Mouse (Mus musculus): ENCODE measurements at regions not wholly inside any gene's neighbourhood (a gene's known extent, or its start where the extent isn't known, plus 50 kb on each side); places are given as distances from the start of the nearest gene placed in this dataset.

- no peak overlapping the region for H3K4me3 ChIP-seq (replicated peaks; ENCODE audit: low read length)
- H3K27me3 ChIP-seq (ENCODE audit: control insufficient read depth, insufficient read depth, low read length): no peaks in the 10 kb centered on the region
- H3K9ac ChIP-seq (ENCODE audit: low read length): no peak overlapping the region
- H3K27ac ChIP-seq (ENCODE audit: low read length): no peak overlapping the region
- no peak overlapping the region for H3K4me2 ChIP-seq (ENCODE audit: low read depth, low read length)
- no peak for ATAC-seq (ENCODE audit: insufficient read depth, low FRiP score)
- H3K36me3 ChIP-seq (ENCODE audit: control insufficient read depth, insufficient read depth, low read length): no peaks in the 10 kb centered on the region
- no peaks in the 10 kb centered on the region for H3K9me3 ChIP-seq (replicated peaks; ENCODE audit: control insufficient read depth, low read length)
- no peaks in the 10 kb centered on the region for H3K4me1 ChIP-seq (ENCODE audit: control insufficient read depth, insufficient read depth, low read length)
- 72% methylated on average over 7 of the region's 7 CpGs for WGBS
These were observed 437.7 kb upstream of the Cd180 start for GRCm38 (mm10) chr13:102255401-102256371.

- H3K36me3 ChIP-seq (ENCODE audit: control insufficient read depth, insufficient read depth, low read length): no peaks in the 10 kb centered on the region
- no peaks in the 10 kb centered on the region for H3K4me1 ChIP-seq (ENCODE audit: control insufficient read depth, insufficient read depth, low read length)
- no peak overlapping the region for H3K4me3 ChIP-seq (replicated peaks; ENCODE audit: low read length)
- H3K27me3 ChIP-seq (ENCODE audit: control insufficient read depth, insufficient read depth, low read length): no peaks in the 10 kb centered on the region
- H3K27ac ChIP-seq (ENCODE audit: low read length): no peak overlapping the region
- no peak overlapping the region for H3K4me2 ChIP-seq (ENCODE audit: low read depth, low read length)
- ATAC-seq (ENCODE audit: insufficient read depth, low FRiP score): no peak
- WGBS: 91% methylated on average over 8 of the region's 8 CpGs
- no peaks in the 10 kb centered on the region for H3K9me3 ChIP-seq (replicated peaks; ENCODE audit: control insufficient read depth, low read length)
- H3K9ac ChIP-seq (ENCODE audit: low read length): no peak overlapping the region
These were observed 435.2 kb upstream of the Cd180 start for GRCm38 (mm10) chr13:102258207-102258606.

GRCm38 (mm10) chr13:102273818-102274217 lies 419.5 kb upstream of the Cd180 start:
- Histone ChIP-seq H3K4me1 (ENCODE audit: control insufficient read depth, insufficient read depth, low read length) (no peaks in the 10 kb centered on the region), H3K27ac (ENCODE audit: low read length) (no peak overlapping the region), H3K27me3 (ENCODE audit: control insufficient read depth, insufficient read depth, low read length) (no peaks in the 10 kb centered on the region), H3K9me3 (replicated peaks; ENCODE audit: control insufficient read depth, low read length) (no peaks in the 10 kb centered on the region), H3K36me3 (ENCODE audit: control insufficient read depth, insufficient read depth, low read length) (no peaks in the 10 kb centered on the region), H3K4me3 (replicated peaks; ENCODE audit: low read length) (no peak overlapping the region), H3K4me2 (ENCODE audit: low read depth, low read length) (no peak overlapping the region), H3K9ac (ENCODE audit: low read length) (no peak overlapping the region)
- ATAC-seq (ENCODE audit: insufficient read depth, low FRiP score): no peak
- 84% methylated on average over 3 of the region's 3 CpGs for WGBS

- Histone ChIP-seq H3K9me3 (replicated peaks; ENCODE audit: control insufficient read depth, low read length) (no peaks in the 10 kb centered on the region), H3K4me2 (ENCODE audit: low read depth, low read length) (no peak overlapping the region), H3K9ac (ENCODE audit: low read length) (no peak overlapping the region), H3K36me3 (ENCODE audit: control insufficient read depth, insufficient read depth, low read length) (no peaks in the 10 kb centered on the region), H3K27me3 (ENCODE audit: control insufficient read depth, insufficient read depth, low read length) (no peaks in the 10 kb centered on the region), H3K4me3 (replicated peaks; ENCODE audit: low read length) (no peak overlapping the region), H3K27ac (ENCODE audit: low read length) (no peak overlapping the region), H3K4me1 (ENCODE audit: control insufficient read depth, insufficient read depth, low read length) (no peaks in the 10 kb centered on the region)
- WGBS: 71% methylated on average over 2 of the region's 2 CpGs
- ATAC-seq (ENCODE audit: insufficient read depth, low FRiP score): no peak
These were observed 418.1 kb upstream of the Cd180 start for GRCm38 (mm10) chr13:102275296-102275695.

- Histone ChIP-seq H3K4me3 (replicated peaks; ENCODE audit: low read length) (no peak overlapping the region), H3K27ac (ENCODE audit: low read length) (no peak overlapping the region)
- no peak for ATAC-seq (ENCODE audit: insufficient read depth, low FRiP score)
These were observed 416.5 kb upstream of the Cd180 start for GRCm38 (mm10) chr13:102276885-102277284.

GRCm38 (mm10) chr13:102280198-102280597 lies 413.2 kb upstream of the Cd180 start:
- no peaks in the 10 kb centered on the region for H3K9me3 ChIP-seq (replicated peaks; ENCODE audit: control insufficient read depth, low read length)
- no peaks in the 10 kb centered on the region for H3K36me3 ChIP-seq (ENCODE audit: control insufficient read depth, insufficient read depth, low read length)
- WGBS: 88% methylated on average over 3 of the region's 3 CpGs
- H3K27me3 ChIP-seq (ENCODE audit: control insufficient read depth, insufficient read depth, low read length): no peaks in the 10 kb centered on the region
- H3K4me1 ChIP-seq (ENCODE audit: control insufficient read depth, insufficient read depth, low read length): no peaks in the 10 kb centered on the region
- no peak for ATAC-seq (ENCODE audit: insufficient read depth, low FRiP score)
- no peak overlapping the region for H3K9ac ChIP-seq (ENCODE audit: low read length)
- no peak overlapping the region for H3K4me3 ChIP-seq (replicated peaks; ENCODE audit: low read length)
- H3K4me2 ChIP-seq (ENCODE audit: low read depth, low read length): no peak overlapping the region
- H3K27ac ChIP-seq (ENCODE audit: low read length): no peak overlapping the region

More at GRCm38 (mm10) chr13:102276885-102277284, 416.5 kb upstream of the Cd180 start:
- H3K9me3 ChIP-seq (replicated peaks; ENCODE audit: control insufficient read depth, low read length): no peaks in the 10 kb centered on the region
- H3K4me1 ChIP-seq (ENCODE audit: control insufficient read depth, insufficient read depth, low read length): no peaks in the 10 kb centered on the region
- no peak overlapping the region for H3K4me2 ChIP-seq (ENCODE audit: low read depth, low read length)
- no peaks in the 10 kb centered on the region for H3K27me3 ChIP-seq (ENCODE audit: control insufficient read depth, insufficient read depth, low read length)
- no peaks in the 10 kb centered on the region for H3K36me3 ChIP-seq (ENCODE audit: control insufficient read depth, insufficient read depth, low read length)
- H3K9ac ChIP-seq (ENCODE audit: low read length): no peak overlapping the region

- ATAC-seq (ENCODE audit: insufficient read depth, low FRiP score): no peak
- Histone ChIP-seq H3K27me3 (ENCODE audit: control insufficient read depth, insufficient read depth, low read length) (no peaks in the 10 kb centered on the region), H3K9ac (ENCODE audit: low read length) (no peak overlapping the region), H3K27ac (ENCODE audit: low read length) (no peak overlapping the region), H3K4me1 (ENCODE audit: control insufficient read depth, insufficient read depth, low read length) (no peaks in the 10 kb centered on the region), H3K36me3 (ENCODE audit: control insufficient read depth, insufficient read depth, low read length) (no peaks in the 10 kb centered on the region), H3K9me3 (replicated peaks; ENCODE audit: control insufficient read depth, low read length) (no peaks in the 10 kb centered on the region), H3K4me3 (replicated peaks; ENCODE audit: low read length) (no peak overlapping the region), H3K4me2 (ENCODE audit: low read depth, low read length) (no peak overlapping the region)
- 80% methylated on average over 2 of the region's 2 CpGs for WGBS
These were observed 398.9 kb upstream of the Cd180 start for GRCm38 (mm10) chr13:102294451-102294850.

- Histone ChIP-seq H3K36me3 (ENCODE audit: control insufficient read depth, insufficient read depth, low read length) (no peaks in the 10 kb centered on the region), H3K4me2 (ENCODE audit: low read depth, low read length) (no peak overlapping the region), H3K27ac (ENCODE audit: low read length) (no peak overlapping the region), H3K4me1 (ENCODE audit: control insufficient read depth, insufficient read depth, low read length) (no peaks in the 10 kb centered on the region), H3K27me3 (ENCODE audit: control insufficient read depth, insufficient read depth, low read length) (no peaks in the 10 kb centered on the region), H3K9ac (ENCODE audit: low read length) (no peak overlapping the region), H3K9me3 (replicated peaks; ENCODE audit: control insufficient read depth, low read length) (no peaks in the 10 kb centered on the region), H3K4me3 (replicated peaks; ENCODE audit: low read length) (no peak overlapping the region)
- no peak for ATAC-seq (ENCODE audit: insufficient read depth, low FRiP score)
- 78% methylated on average over 11 of the region's 11 CpGs for WGBS
These were observed 398.3 kb upstream of the Cd180 start for GRCm38 (mm10) chr13:102295079-102295478.

GRCm38 (mm10) chr13:102307983-102308382 lies 385.4 kb upstream of the Cd180 start:
- ATAC-seq (ENCODE audit: insufficient read depth, low FRiP score): no peak
- Histone ChIP-seq H3K4me2 (ENCODE audit: low read depth, low read length) (no peak overlapping the region), H3K27me3 (ENCODE audit: control insufficient read depth, insufficient read depth, low read length) (no peaks in the 10 kb centered on the region), H3K4me3 (replicated peaks; ENCODE audit: low read length) (no peak overlapping the region), H3K4me1 (ENCODE audit: control insufficient read depth, insufficient read depth, low read length) (0 out of 2 replicates have a peak, but pooled peaks cover 2% of the 10 kb centered on the region), H3K9ac (ENCODE audit: low read length) (no peak overlapping the region), H3K36me3 (ENCODE audit: control insufficient read depth, insufficient read depth, low read length) (no peaks in the 10 kb centered on the region), H3K9me3 (replicated peaks; ENCODE audit: control insufficient read depth, low read length) (no peaks in the 10 kb centered on the region), H3K27ac (ENCODE audit: low read length) (no peak overlapping the region)
- 49% methylated on average over 2 of the region's 2 CpGs for WGBS

All from stomach, embryonic 16.5 days (tissue).